Mouse (Mus musculus) ES-Bruce4 (cell line): ENCODE data around the gene Aldh4a1.

Experiments used
- CTCF ChIP-seq: IDR thresholded peaks from one replicate; pipeline ENCODE4 v1.8.1; 2011; ENCODE audit warnings: low read depth, low read length
- EP300 ChIP-seq: IDR thresholded peaks from 2 replicates; pipeline ENCODE4 v1.6.1; 2011; ENCODE audit warnings: low read depth, low read length; ENCODE audit not compliant: insufficient read depth

GRCm38 (mm10) chr4:139574799-139575672 is 47.6 kb upstream of the Aldh4a1 start:
- TF ChIP-seq CTCF (no peak), EP300 (no peak)
